Mouse (Mus musculus): ENCODE data around the gene Ppp2r5e.
"Not testable (repeated sequence)": the region's sequence is repeated elsewhere in the genome, so short reads cannot be mapped to it uniquely, and the experiment has no call there.

The Ppp2r5e gene

DNA sequence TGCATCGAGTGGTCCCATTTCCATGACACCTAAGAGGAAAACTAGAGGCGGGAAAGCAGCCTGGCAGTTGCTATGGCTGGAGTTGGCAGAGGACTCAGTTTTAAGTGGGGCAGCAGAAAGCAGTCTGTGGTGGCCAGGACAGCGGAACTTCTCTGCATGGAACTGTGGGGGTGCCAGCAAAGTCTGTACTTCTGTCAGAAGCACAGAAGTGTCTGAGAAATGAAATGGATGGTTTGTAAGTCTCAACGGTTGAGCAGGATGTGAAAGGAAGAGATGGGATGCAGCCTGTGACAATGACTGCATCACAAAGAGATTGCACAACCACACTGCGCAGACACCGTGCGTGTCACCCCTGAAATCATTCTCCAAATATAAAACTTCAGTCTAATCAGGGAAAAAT, 149.8 kb downstream of the Ppp2r5e start:
- DNase-seq (ENCODE audit: low spot score in 2 of 2): no peak

DNA sequence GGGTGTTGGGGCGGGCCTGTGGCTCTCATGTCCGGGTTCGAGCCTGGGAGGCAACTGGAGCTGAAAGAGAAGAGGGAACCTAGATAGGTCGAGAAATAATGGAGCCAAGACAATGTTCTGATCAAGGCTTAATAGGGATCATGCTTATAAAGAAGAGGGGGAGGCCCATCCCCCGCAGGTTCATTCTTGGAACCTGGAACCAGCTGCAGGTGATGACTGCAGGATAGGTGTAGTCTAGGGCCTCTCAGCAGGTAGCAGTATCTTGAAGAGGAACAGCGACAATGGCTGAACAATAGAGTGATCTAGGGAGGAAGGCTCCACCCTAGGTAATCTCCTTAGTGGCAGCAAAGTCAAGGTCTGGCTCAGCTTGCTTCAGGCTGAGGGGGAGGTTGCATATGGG, 163.6 kb downstream of the Ppp2r5e start:
- DNase-seq (ENCODE audit: low spot score in 2 of 2): not testable (repeated sequence)

DNA sequence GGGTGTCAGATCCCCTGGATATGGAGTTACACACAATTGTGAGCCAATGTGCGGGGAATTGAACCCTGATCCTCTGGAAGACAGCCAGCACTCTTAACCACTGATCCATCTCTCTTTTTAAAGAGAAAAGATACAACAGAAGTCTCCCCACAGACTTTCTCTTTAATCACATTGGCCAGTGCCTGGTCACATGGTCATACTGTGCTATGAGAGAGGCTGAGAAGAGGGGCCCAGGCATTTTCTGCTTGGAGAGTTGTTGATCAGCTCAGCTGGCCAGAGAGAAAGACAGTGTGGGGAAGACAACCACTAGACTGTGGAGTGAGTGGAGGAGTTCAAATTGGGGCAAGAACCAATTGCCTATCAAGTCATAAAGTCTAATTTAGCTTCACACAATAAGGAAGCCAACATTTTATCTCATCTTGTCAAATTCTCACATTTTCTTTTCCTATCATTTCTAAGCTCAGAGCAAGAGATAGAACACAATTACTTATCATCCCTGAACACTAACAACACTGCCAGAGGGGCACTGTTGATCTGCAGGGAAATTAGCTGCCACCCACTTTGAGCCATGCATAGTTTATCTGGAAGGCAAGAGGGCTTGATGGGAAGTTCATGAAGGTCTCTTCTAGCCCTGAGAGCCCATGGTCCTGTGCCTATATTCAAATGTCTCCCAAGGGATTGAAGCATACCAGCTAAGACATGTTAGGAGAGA, 166.2 kb downstream of the Ppp2r5e start:
- no peak for DNase-seq (ENCODE audit: low spot score in 2 of 2)

DNA sequence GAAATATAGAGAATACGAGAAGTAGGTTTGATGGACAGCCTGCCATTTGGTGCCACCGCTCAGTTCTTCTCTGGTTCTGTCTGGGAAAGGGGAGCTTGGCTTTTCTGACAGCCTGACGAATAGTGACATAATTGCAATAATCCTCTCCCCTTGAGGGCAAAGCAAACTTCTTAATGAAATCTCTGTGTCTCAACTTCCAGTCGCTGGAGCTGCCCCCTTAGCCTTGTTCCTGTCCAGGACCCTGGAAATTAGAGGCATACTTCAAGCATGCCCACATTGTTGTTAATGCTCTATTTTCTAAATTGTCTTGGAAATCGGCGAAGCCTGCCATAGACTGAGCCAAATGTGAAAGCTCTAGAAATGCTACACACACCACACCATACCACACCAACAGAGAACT, 167.3 kb downstream of the Ppp2r5e start:
- no peak for DNase-seq (ENCODE audit: low spot score in 2 of 2)

DNA sequence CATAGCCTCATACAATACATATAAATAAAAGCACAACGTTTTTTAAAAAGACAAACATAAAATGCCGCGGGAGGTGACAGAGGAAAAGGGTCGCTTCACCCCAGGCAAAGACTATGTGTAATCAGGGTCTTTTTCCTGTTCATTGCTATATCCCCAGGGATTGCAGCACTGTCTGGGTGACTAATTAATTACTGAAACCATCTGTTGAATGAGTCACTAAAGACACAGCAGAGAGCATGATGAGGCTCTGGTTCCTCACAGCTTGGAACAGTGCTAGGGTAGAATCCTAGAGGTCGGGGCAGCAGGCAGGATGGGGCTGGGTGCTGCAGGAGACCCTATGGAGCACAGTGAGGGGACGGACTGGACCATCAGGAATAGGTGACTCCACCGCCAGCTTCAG, 170.2 kb downstream of the Ppp2r5e start:
- no peak for DNase-seq (ENCODE audit: low spot score in 2 of 2)

DNA sequence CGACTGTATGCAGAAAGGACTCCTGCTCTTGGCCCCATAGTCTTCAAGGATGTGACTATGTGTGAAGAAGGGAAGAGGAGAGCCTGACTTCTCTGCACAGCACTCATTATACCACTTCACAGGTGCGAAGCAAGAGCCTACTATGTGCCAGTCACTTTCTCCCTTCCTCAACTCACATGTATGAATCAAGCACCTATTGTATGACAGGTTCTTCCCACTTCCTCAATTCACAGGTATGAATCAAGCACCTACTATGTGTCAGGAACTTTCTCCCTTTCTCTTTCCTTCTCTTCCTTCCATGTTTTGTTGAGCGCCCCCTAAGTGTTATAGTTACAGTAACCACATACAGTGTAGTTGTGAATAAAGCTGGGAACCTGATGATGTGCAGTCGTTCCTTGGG, 171.2 kb downstream of the Ppp2r5e start:
- DNase-seq (ENCODE audit: low spot score in 2 of 2): no peak

DNA sequence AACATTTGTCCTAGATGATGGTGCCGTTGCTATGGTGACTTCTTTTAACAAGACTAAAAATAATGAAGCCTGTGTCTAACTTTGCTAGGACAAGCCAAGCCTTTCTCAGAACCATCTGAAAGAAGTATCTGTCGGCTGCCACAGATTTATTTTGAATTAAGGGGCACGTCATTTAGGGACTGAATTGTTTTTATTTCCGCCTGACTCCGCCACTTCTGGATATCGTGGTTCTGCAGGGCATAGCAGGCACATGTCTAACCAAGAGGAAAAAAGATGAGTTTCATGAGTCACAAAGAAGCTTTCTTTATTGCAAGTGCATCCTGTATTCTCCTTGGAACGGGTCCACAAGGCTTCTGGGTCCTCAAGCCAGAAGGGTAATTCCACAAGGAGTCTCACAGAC, 171.7 kb downstream of the Ppp2r5e start:
- no peak for DNase-seq (ENCODE audit: low spot score in 2 of 2)

DNA sequence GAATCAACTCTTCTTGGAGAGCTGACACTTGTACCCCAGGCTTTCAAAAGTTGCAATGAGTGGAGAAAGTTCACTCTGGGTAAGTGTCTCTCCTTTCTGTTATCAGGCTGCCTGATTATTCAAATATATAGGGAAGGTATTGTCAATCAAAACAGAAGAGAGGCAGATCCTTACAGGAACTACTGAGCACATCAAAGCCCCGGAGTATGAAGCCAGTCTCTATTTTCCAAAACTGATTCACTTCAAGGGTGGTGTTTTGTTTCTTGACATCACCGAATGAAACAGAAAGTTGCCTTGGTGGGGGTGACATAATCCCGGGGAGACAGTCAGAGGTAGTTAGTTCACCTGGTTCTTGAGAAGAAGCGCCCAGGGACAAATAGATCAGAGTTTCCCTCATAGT, 179.4 kb downstream of the Ppp2r5e start, which contains the start of gene Gphb5:
Gene Gphb5, minus strand, starts transcription at position 101 of the 400 bp plus-strand sequence.
- no peak for DNase-seq (ENCODE audit: low spot score in 2 of 2)

DNA sequence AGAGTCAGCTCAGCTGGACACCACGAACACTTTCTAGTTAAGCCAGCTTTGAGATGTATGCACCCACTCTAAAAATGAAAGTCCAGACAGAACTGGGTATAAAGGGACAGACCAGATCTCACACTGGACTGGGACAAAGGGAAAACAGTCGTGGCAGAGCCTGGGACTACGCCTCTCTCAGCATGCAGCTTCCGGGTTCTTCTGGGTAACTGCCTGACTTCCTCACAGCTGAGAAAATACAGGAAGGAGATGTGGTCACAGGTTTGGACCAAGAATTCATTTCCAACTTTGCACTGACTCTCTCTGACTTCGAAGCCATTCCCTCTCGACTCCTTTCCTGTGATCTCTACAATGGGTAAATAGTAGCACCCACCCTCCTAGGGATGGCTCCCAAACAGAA, 181.1 kb downstream of the Ppp2r5e start:
- DNase-seq (ENCODE audit: low spot score in 2 of 2): no peak

DNA sequence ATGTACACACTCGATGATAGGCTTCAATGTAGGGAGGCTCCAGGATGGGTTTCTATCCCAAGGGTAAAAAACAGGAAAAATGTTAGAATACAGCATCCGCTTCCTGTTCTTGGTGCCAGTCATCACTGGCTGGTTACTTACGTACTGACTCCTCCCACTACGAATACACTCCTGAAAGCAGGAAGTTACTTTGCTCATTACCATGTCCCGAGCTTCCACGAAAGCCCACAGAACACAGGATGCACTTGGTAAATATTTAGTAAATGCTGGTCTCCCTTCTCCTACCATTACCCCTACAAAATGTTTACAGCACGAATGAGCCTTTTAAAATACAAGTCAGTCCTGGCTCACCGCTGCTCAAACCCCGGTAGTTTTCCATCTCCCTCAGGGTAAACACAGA, 183.1 kb downstream of the Ppp2r5e start:
- DNase-seq (ENCODE audit: low spot score in 2 of 2): no peak
